Mouse (Mus musculus): Measurements from ENCODE around the gene Pcdh15. TPM values are rescaled to one million over a fixed set of nuclear protein-coding genes. Genes with fewer than 3 reads are reported as not detected.

Pcdh15 gene
- polyA plus RNA-seq, 1 experiment = 14.9 TPM

DNA sequence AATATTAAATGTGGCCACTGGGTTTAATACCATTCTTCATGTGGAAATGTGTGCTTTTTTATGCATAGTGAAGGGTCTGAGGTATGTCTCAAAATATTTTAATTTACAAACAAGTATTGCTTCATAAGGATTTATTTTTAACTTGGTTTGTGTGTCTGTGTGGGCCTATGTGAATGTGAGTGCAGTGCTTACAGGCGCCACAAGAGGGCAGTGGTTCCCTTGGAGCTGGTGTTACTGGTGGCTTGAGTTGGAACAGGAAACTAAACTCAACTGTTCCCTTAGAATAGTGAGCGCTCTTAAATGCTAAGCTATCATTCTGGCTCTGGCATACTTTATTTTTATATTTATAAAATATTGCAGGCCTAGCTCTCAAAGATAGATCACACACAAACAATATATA, 6.8 kb downstream of the Pcdh15 start:
- TF ChIP-seq CTCF (IDR thresholded peaks at IDR 0.05; ENCODE audit: extremely low read depth, insufficient read depth, low read length) (peak; percentile 58), POLR2A (IDR thresholded peaks at IDR 0.05; ENCODE audit: extremely low read depth, insufficient read depth, low read length) (no peak)
- Histone ChIP-seq H3K4me1 (ENCODE audit: control insufficient read depth, insufficient read depth, low read length) (peaks cover 2% of the 10 kb centered on the region; the same call in 1 of the 2 replicates), H3K27ac (ENCODE audit: insufficient read depth, low read length) (no peak overlapping the region), H3K4me3 (ENCODE audit: insufficient read depth, low read length) (no peak overlapping the region)

DNA sequence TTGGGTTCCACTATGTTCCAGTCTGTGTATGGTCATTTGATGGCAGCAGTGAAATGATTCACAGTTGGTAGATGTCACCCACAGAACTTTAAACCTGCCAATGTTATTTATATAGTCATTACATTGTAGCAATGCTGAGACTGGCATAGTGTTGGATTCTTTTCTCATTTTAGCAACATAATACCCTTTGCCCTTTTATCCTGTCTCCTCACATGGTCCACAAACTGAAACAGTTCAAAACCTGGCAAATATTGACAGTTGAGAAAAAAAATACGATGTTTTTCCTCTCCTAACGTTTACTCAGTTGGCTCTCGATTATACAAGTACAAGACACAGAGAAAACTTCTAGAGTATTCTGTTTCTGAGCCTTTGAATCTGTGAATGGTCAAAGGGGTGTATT, 38.8 kb downstream of the Pcdh15 start:
- Histone ChIP-seq H3K27ac (ENCODE audit: insufficient read depth, low read length) (no peak overlapping the region), H3K4me1 (ENCODE audit: control insufficient read depth, insufficient read depth, low read length) (no peaks in the 10 kb centered on the region), H3K4me3 (ENCODE audit: insufficient read depth, low read length) (no peak overlapping the region)
- TF ChIP-seq CTCF (IDR thresholded peaks at IDR 0.05; ENCODE audit: extremely low read depth, insufficient read depth, low read length) (no peak), POLR2A (IDR thresholded peaks at IDR 0.05; ENCODE audit: extremely low read depth, insufficient read depth, low read length) (no peak)

DNA sequence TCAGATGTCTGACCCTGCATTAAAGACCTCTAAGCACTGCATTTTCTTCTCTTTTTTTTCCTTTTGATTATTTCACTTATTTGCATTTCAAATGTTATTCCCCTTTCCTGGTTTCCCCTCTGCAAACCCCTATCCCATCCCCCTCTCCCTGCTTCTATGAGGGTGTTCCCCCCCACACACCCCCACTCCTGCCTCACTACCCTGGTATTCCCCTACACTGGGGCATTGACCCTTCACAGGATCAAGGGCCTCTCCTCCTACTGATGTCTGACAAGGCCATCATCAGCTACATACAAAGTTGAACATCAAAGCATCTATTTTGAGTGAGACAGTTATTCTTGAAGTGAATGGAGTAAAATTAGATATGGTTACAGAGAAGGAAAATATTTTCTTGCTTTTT, 48.4 kb downstream of the Pcdh15 start:
- H3K4me3 ChIP-seq (ENCODE audit: insufficient read depth, low read length) = no peak overlapping the region
- no peak for TF ChIP-seq POLR2A (IDR thresholded peaks at IDR 0.05; ENCODE audit: extremely low read depth, insufficient read depth, low read length)
- no peak for TF ChIP-seq CTCF (IDR thresholded peaks at IDR 0.05; ENCODE audit: extremely low read depth, insufficient read depth, low read length)
- no peak overlapping the region for H3K27ac ChIP-seq (ENCODE audit: insufficient read depth, low read length)
- H3K4me1 ChIP-seq (ENCODE audit: control insufficient read depth, insufficient read depth, low read length) = no peaks in the 10 kb centered on the region

DNA sequence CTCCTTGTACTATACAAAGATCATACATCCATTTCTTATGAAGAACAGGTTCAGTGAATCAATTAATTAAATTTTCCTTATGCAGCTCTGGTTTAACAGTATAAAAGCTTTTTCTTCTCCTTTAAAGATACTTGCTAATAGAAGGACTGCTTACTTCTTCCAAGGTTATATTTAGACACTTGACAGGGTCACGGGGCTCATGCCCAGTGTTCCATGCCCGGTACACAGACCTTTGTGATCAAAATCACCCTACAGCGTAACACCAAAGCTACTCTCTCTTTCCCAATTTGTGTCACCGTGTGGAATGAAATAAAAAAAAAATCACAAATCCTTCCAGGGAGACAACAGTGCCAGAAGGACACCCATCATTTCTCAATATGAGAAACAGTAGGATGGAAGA, 48.8 kb downstream of the Pcdh15 start:
- Histone ChIP-seq H3K4me3 (ENCODE audit: insufficient read depth, low read length) (no peak overlapping the region), H3K4me1 (ENCODE audit: control insufficient read depth, insufficient read depth, low read length) (no peaks in the 10 kb centered on the region), H3K27ac (ENCODE audit: insufficient read depth, low read length) (no peak overlapping the region)
- no peak for TF ChIP-seq POLR2A (IDR thresholded peaks at IDR 0.05; ENCODE audit: extremely low read depth, insufficient read depth, low read length)
- TF ChIP-seq CTCF (IDR thresholded peaks at IDR 0.05; ENCODE audit: extremely low read depth, insufficient read depth, low read length) = no peak

DNA sequence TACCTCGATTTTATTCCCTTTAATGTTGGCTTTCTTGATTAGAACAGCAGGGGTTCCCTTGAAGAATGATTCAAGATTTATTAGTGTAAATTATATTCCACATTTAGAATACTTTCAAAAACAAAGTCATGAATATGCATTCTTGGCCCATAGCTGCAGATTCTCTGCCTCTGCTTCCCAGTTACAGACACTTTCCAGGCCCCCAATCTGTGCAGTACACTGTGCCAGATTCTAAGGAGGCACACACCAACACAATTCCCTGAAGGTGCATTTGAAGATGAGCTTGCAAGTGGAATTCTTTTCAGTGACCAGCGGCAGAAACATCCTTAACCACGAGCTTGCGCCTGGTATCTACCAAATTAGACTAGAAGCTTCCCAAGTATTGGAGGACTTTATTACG, 55.4 kb downstream of the Pcdh15 start:
- TF ChIP-seq POLR2A (IDR thresholded peaks at IDR 0.05; ENCODE audit: extremely low read depth, insufficient read depth, low read length) = no peak
- no peak for TF ChIP-seq CTCF (IDR thresholded peaks at IDR 0.05; ENCODE audit: extremely low read depth, insufficient read depth, low read length)
- Histone ChIP-seq H3K27ac (ENCODE audit: insufficient read depth, low read length) (no peak overlapping the region), H3K4me3 (ENCODE audit: insufficient read depth, low read length) (no peak overlapping the region), H3K4me1 (ENCODE audit: control insufficient read depth, insufficient read depth, low read length) (no peaks in the 10 kb centered on the region)

DNA sequence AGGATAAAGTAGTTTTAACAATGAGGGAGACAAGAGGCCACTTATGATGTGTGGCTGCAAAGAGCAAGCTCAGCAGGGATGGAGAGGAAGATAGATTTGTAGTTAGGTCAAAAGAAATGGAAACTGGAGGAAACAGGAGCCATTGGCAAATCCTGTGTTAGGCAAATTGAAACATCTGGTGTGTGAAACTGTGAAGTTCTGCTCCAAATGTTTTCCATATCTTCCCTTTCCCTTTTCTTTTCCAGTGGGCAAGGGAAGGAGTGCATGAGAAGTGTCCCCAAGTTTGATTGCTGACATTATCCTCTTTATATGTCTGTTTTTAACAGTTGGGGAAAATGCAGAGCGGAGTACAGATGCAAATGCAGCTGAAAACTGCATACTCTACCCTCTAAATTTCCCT, 62.6 kb downstream of the Pcdh15 start:
- no peak overlapping the region for H3K4me3 ChIP-seq (ENCODE audit: insufficient read depth, low read length)
- H3K4me1 ChIP-seq (ENCODE audit: control insufficient read depth, insufficient read depth, low read length) = no peaks in the 10 kb centered on the region; the same call in 1 of the 2 replicates
- no peak overlapping the region for H3K27ac ChIP-seq (ENCODE audit: insufficient read depth, low read length)
- TF ChIP-seq POLR2A (IDR thresholded peaks at IDR 0.05; ENCODE audit: extremely low read depth, insufficient read depth, low read length) (no peak), CTCF (IDR thresholded peaks at IDR 0.05; ENCODE audit: extremely low read depth, insufficient read depth, low read length) (no peak)

DNA sequence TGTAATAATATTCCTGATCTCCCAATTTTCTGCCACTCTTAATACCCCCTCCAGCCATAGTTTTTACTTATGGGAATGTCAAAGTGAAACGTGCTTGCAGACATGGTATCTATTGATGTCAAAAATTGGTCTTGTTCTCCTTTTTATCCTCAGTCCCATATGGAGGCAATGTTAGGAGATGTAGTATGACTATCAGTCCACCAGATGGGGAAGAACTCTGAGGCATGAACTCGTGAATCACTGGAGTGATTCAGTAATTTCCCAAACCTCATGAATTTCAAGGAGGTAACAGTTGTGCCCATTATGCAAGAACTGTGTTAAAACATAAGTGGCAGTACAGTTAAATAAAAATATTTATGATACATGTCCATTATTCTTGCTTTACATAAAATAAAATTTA, 116.9 kb downstream of the Pcdh15 start:
- H3K4me3 ChIP-seq (ENCODE audit: insufficient read depth, low read length) = no peak overlapping the region
- H3K4me1 ChIP-seq (ENCODE audit: control insufficient read depth, insufficient read depth, low read length) = no peaks in the 10 kb centered on the region
- TF ChIP-seq POLR2A (IDR thresholded peaks at IDR 0.05; ENCODE audit: extremely low read depth, insufficient read depth, low read length) = no peak

DNA sequence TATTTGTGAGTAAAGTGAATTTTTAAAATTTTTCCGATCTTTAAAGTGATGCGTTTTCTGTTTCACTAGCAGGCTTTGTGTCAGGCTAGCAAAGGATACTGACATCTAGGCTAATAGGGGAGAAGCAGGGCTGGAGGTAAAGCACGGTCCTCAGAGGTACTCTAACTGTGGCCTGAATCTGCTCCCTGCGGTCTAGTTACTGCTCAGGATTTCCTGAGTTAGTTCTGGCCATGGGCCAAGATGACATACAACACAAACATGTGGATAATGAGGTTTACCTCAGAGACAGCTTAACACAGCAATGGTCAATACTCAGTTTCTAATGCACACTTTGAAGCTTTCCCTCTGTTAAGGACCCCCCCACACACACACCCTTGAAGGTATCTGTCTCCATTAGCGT, 143.2 kb downstream of the Pcdh15 start:
- Histone ChIP-seq H3K4me1 (ENCODE audit: control insufficient read depth, insufficient read depth, low read length) (no peaks in the 10 kb centered on the region), H3K27ac (ENCODE audit: insufficient read depth, low read length) (no peak overlapping the region), H3K4me3 (ENCODE audit: insufficient read depth, low read length) (no peak overlapping the region)
- no peak for TF ChIP-seq POLR2A (IDR thresholded peaks at IDR 0.05; ENCODE audit: extremely low read depth, insufficient read depth, low read length)
- TF ChIP-seq CTCF (IDR thresholded peaks at IDR 0.05; ENCODE audit: extremely low read depth, insufficient read depth, low read length) = no peak

More for the DNA sequence above, 116.9 kb downstream of the Pcdh15 start:
- no peak overlapping the region for H3K27ac ChIP-seq (ENCODE audit: insufficient read depth, low read length)

DNA sequence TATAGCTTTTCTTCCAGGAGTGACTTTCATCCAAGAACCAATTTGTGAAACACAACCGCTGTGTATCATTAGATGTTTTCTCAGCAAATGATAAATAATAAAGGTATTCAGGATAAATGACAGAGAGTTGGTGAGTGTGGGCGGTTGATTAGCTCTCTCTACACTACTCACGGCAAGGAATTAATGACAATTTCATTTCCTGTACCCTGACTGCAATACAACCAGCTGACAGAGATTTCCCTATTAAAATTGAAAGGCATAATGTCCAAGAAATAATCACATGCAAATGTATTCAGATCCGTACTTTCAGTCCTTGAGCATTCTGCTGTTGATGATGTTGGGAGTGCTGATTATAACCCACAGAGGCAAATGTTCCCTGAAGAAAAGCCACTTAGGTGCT, 181.3 kb downstream of the Pcdh15 start:
- Histone ChIP-seq H3K4me1 (ENCODE audit: control insufficient read depth, insufficient read depth, low read length) (no peaks in the 10 kb centered on the region), H3K27ac (ENCODE audit: insufficient read depth, low read length) (no peak overlapping the region), H3K4me3 (ENCODE audit: insufficient read depth, low read length) (no peak overlapping the region)
- no peak for TF ChIP-seq POLR2A (IDR thresholded peaks at IDR 0.05; ENCODE audit: extremely low read depth, insufficient read depth, low read length)
- TF ChIP-seq CTCF (IDR thresholded peaks at IDR 0.05; ENCODE audit: extremely low read depth, insufficient read depth, low read length) = no peak

DNA sequence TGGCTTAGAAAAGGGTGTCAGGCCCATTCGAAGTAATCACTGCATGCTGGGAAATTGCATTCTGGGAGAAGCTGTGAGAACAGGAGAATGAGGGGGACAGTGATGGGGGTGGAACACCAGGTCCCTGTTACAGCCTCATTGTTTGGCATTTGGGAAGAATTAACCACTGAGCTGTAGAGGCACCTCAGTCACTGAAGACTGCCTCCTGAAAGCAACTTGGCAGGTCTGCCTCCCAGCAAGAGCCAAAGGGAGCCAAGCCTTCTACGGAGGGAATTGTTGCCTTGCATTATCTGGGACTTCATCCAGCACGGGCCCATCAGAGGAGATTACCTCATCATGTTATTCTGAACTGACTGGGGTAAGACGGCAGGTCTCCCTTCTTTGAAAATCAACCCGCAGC, 197.3 kb downstream of the Pcdh15 start:
- Histone ChIP-seq H3K27ac (ENCODE audit: insufficient read depth, low read length) (no peak overlapping the region), H3K4me3 (ENCODE audit: insufficient read depth, low read length) (no peak overlapping the region), H3K4me1 (ENCODE audit: control insufficient read depth, insufficient read depth, low read length) (no peaks in the 10 kb centered on the region)
- no peak for TF ChIP-seq CTCF (IDR thresholded peaks at IDR 0.05; ENCODE audit: extremely low read depth, insufficient read depth, low read length)
- no peak for TF ChIP-seq POLR2A (IDR thresholded peaks at IDR 0.05; ENCODE audit: extremely low read depth, insufficient read depth, low read length)

DNA sequence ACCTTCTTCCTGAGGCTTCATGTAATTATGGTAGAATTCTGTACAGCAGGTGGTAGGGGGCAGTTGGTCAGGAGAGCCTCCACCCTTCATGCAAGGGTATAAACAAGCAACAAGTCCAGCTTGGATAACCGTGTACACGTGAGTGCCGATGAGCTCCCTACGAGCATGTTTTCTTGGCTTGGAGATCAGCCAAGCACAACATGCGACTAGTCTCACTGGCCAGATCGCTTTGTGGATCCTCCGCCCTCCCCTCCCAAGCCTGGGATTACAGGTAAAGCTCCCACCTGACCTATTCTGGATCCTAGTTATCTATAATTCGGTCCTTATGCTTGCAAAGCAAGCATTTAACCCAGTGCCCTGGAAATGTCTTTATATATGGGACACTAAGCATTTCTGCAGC, 202.8 kb downstream of the Pcdh15 start:
- no peaks in the 10 kb centered on the region for H3K4me1 ChIP-seq (ENCODE audit: control insufficient read depth, insufficient read depth, low read length)
- H3K27ac ChIP-seq (ENCODE audit: insufficient read depth, low read length) = no peak overlapping the region
- no peak overlapping the region for H3K4me3 ChIP-seq (ENCODE audit: insufficient read depth, low read length)
- TF ChIP-seq CTCF (IDR thresholded peaks at IDR 0.05; ENCODE audit: extremely low read depth, insufficient read depth, low read length) = no peak
- TF ChIP-seq POLR2A (IDR thresholded peaks at IDR 0.05; ENCODE audit: extremely low read depth, insufficient read depth, low read length) = no peak
